ENCODE assay signal across 14 mouse cellular contexts in genomic region chr5:107684380-107684779, GRCm38 (mm10). TPM values are rescaled to one million over a fixed set of nuclear protein-coding genes. Genes with fewer than 3 reads are reported as not detected.
DNase-seq lines count a peak whose midpoint lies in the region; TF ChIP-seq lines count a peak whose summit lies in the region.
"Had no signal": no experiment of that assay in that cellular context is flagged by ENCODE, and none has a peak within 500 bp of the region (broad histone marks: within the 10 kb centered on the region; RNA-seq: fewer than 3 reads in every experiment).

No protein-coding gene starts in this region.

- no peak overlapping the region for H3K27ac ChIP-seq in layer of hippocampus, adult 2 months
- H3K27ac ChIP-seq: embryonic facial prominence, embryonic 13.5 days; liver, embryonic 15.5 days had no signal

- DNase-seq in layer of hippocampus, adult 2 months (ENCODE audit: low spot score in 2 of 2), result no peak
- DNase-seq in layer of hippocampus, postnatal 36 days, result no peak
- peak; percentile 12 for DNase-seq in retina, embryonic 14.5 days (ENCODE audit: low spot score)
- DNase-seq in retina, postnatal 1 day, result no peak
- peak; percentile 36 for DNase-seq in NIH3T3 (ENCODE audit: low read depth)
- DNase-seq in naive thymus-derived CD4-positive, alpha-beta T cell, adult 2 months (ENCODE audit: low read depth), result peak; percentile 46
- DNase-seq in gastrocnemius, postnatal 4 days (ENCODE audit: low spot score in 2 of 2), result no peak
- DNase-seq: adrenal gland, postnatal 10 days; cerebellum, adult 2 months; gastrocnemius, postnatal 25 days; spleen, adult 18-20 months had no signal

- TF ChIP-seq CTCF in layer of hippocampus, adult 2 months (conservative IDR thresholded peaks at IDR 0.05), result peak; percentile 60

- H3K4me3 ChIP-seq in layer of hippocampus, adult 2 months, result no peak overlapping the region
- H3K4me3 ChIP-seq: embryonic facial prominence, embryonic 13.5 days; liver, embryonic 15.5 days had no signal

RNA-seq across cellular contexts. Expression of gene Gfi1, which starts 41.5 kb away (rescaled TPM):
- total RNA-seq in layer of hippocampus, adult 2 months (2021), result not detected
- total RNA-seq in layer of hippocampus, postnatal 36 days (2021), result not detected
- under 1 TPM; 0.26 to 0.66 TPM for total RNA-seq in gastrocnemius, postnatal 4 days (2021)
- total RNA-seq: layer of hippocampus, postnatal 25 days had no signal

Comparison
In these comparisons a context has a peak if more than half of its experiments do, and no peak if none do; other contexts are left out.
1. DNase-seq: peak in retina, embryonic 14.5 days (single experiment), NIH3T3 (single experiment) and naive thymus-derived CD4-positive, alpha-beta T cell, adult 2 months (single experiment); none in layer of hippocampus, adult 2 months (0 of 2), layer of hippocampus, postnatal 36 days (0 of 2), retina, postnatal 1 day (single experiment) and gastrocnemius, postnatal 4 days (0 of 2).